Mouse (Mus musculus) hindbrain, embryonic 12.5 days (tissue): ENCODE results near the gene Zfp692. TPM values are rescaled to one million over a fixed set of nuclear protein-coding genes. Genes with fewer than 3 reads are reported as not detected.
A peak's percentile ranks its signal among the peaks of the same experiment; 100 is the strongest.
"Not testable (repeated sequence)": the region's sequence is repeated elsewhere in the genome, so short reads cannot be mapped to it uniquely, and the experiment has no call there.

Experiments
- ATAC-seq: fragments of 200-750 bp; cut with Nextera tagmentation; 2 replicates; pipeline ENCODE4 v1.8.0; 2017; ENCODE audit warnings: moderate TSS enrichment; ENCODE audit not compliant: low FRiP score
- H3K27ac ChIP-seq: fragments of 300-500 bp; sonication (generic); 2 replicates; pipeline ENCODE4 v1.5.1; 2016; ENCODE audit warnings: mild to moderate bottlenecking
- H3K27me3 ChIP-seq: fragments of 300-500 bp; sonication (generic); 2 replicates; pipeline ENCODE4 v1.6.1; 2016; ENCODE audit warnings: mild to moderate bottlenecking
- H3K36me3 ChIP-seq: fragments of 300-500 bp; sonication (generic); 2 replicates; pipeline ENCODE4 v1.6.1; 2016; ENCODE audit warnings: mild to moderate bottlenecking
- H3K4me1 ChIP-seq: fragments of 300-500 bp; sonication (generic); 2 replicates; pipeline ENCODE4 v1.6.1; 2016
- H3K4me2 ChIP-seq: fragments of 300-500 bp; sonication (generic); replicated peaks from 2 replicates; pipeline ENCODE4 v1.6.1; 2016; ENCODE audit warnings: mild to moderate bottlenecking
- H3K4me3 ChIP-seq: fragments of 300-500 bp; sonication (generic); 2 replicates; pipeline ENCODE4 v1.5.1; 2016; ENCODE audit warnings: mild to moderate bottlenecking
- H3K9ac ChIP-seq: fragments of 300-500 bp; sonication (generic); 2 replicates; pipeline ENCODE4 v1.6.1; 2016; ENCODE audit warnings: mild to moderate bottlenecking, moderate library complexity
- H3K9me3 ChIP-seq: fragments of 300-500 bp; sonication (generic); replicated peaks from 2 replicates; pipeline ENCODE4 v1.6.1; 2016; ENCODE audit warnings: mild to moderate bottlenecking
- WGBS: fragments of 180-500 bp; shearing (Covaris S2); methylation state at CpG from one replicate; pipeline ENCODE4 v1.1.7; 2016; 5-methylcytosine and 5-hydroxymethylcytosine counted together
- polyA plus RNA-seq: library from polyadenylated mRNA; unstranded; fragments of >200 nt; fragmentation: Nextera tagmentation; extraction: Ambion mirVana; gene quantifications from 2 replicates; pipeline ENCODE4 v1.2.1, GENCODE M21; 2016

Gene Zfp692
- polyA plus RNA-seq, 1 experiment from 2014 or later: 24.5 TPM

DNA sequence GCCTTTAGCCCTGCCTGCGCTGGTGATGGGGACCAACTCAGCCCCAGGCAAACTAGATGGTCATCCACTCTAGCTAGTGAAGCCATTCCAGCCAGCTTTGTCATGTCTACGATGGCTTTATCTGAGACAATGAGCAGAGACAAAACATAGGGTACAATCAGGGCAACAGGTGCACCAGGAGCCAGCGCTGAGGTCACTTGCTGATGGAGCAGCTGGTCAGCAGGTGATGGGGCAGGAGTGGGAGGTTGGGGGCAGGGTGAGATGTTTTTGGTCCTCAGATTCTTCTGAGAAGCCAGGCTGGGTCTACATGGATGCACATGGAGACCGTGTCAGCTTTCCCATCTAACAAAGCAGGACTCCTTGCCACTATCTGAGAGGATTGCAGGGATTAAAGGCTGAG lies 16.1 kb upstream of the Zfp692 start:
- no peak overlapping the region for H3K9ac ChIP-seq
- no peaks in the 10 kb centered on the region for H3K36me3 ChIP-seq
- H3K4me3 ChIP-seq: no peak overlapping the region
- no peak overlapping the region for H3K4me2 ChIP-seq
- H3K4me1 ChIP-seq: no peaks in the 10 kb centered on the region
- WGBS: 78% methylated on average over 4 of the region's 4 CpGs
- no peaks in the 10 kb centered on the region for H3K27me3 ChIP-seq
- H3K27ac ChIP-seq: no peak overlapping the region
- no peaks in the 10 kb centered on the region for H3K9me3 ChIP-seq
- no peak for ATAC-seq

DNA sequence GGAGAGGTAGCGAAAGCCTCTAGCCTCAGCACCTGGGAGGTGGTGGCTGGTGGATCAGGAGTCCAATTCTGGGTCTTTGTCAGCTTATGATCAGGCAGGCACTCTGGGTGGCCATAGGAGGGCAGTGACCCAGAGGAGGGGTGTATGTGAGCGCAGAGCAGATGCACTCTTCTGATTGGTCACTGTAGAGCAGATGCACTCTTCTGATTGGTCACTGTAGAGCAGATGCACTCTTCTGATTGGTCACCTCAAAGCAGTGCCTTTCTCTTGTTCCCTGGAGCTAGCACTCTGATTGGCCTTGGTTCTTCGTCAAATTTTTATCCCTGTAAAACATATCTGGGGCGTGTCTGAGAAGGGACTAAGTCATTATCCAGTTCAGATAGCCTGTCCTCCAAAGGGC lies 14.1 kb upstream of the Zfp692 start:
- H3K9me3 ChIP-seq: no peaks in the 10 kb centered on the region
- no peak for ATAC-seq
- no peak overlapping the region for H3K4me2 ChIP-seq
- no peaks in the 10 kb centered on the region for H3K36me3 ChIP-seq
- no peaks in the 10 kb centered on the region for H3K27me3 ChIP-seq
- WGBS: 47% methylated on average over 4 of the region's 4 CpGs
- H3K27ac ChIP-seq: no peak overlapping the region
- H3K9ac ChIP-seq: no peak overlapping the region
- no peak overlapping the region for H3K4me3 ChIP-seq
- no peaks in the 10 kb centered on the region for H3K4me1 ChIP-seq

GRCm38 (mm10) chr11:58297396-58297795 lies 9.5 kb upstream of the Zfp692 start:
- WGBS: 48% methylated on average over 6 of the region's 6 CpGs
- H3K27me3 ChIP-seq: no peaks in the 10 kb centered on the region

DNA sequence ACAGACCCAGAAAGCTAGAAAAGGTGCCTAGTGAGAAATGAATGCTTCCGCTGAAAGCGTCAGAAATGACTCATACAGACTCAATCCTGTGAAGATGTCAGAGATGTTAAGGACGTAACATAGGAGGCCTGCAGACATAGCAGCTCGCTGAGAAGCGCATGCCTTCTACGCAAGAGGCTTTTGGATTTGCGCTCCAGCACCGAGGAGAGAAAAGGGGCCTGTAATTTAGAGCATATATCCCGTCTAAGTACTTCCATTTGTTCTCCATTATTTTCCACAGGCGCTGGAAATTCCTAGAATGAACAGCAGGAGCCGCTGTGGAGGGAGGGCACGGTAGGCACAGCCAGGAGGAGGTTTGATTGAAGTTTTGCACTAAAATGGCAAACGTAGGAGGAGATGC lies 5.8 kb upstream of the Zfp692 start:
- peak overlapping the region; percentile 57 for H3K4me3 ChIP-seq
- no peaks in the 10 kb centered on the region for H3K27me3 ChIP-seq
- 13% methylated on average over 13 of the region's 13 CpGs for WGBS
- no peak for ATAC-seq
- peak overlapping the region; percentile 59 for H3K4me2 ChIP-seq
- H3K27ac ChIP-seq: peak overlapping the region; percentile 55
- H3K36me3 ChIP-seq: no peaks in the 10 kb centered on the region
- no peak overlapping the region for H3K9ac ChIP-seq
- H3K9me3 ChIP-seq: no peaks in the 10 kb centered on the region
- peaks cover 6% of the 10 kb centered on the region for H3K4me1 ChIP-seq

More at GRCm38 (mm10) chr11:58297396-58297795, 9.5 kb upstream of the Zfp692 start:
- H3K4me1 ChIP-seq: peaks cover 2% of the 10 kb centered on the region; the same call in 1 of the 2 replicates
- H3K9ac ChIP-seq: no peak overlapping the region
- H3K4me2 ChIP-seq: no peak overlapping the region
- H3K9me3 ChIP-seq: no peaks in the 10 kb centered on the region
- ATAC-seq: no peak
- H3K36me3 ChIP-seq: no peaks in the 10 kb centered on the region
- no peak overlapping the region for H3K27ac ChIP-seq
- H3K4me3 ChIP-seq: no peak overlapping the region

GRCm38 (mm10) chr11:58301837-58302754 lies 4.8 kb upstream of the Zfp692 start:
- Histone ChIP-seq H3K9me3 (no peaks in the 10 kb centered on the region), H3K27ac (peak overlapping the region; percentile 88), H3K36me3 (no peaks in the 10 kb centered on the region), H3K4me3 (peak overlapping the region; percentile 57), H3K27me3 (no peaks in the 10 kb centered on the region), H3K4me1 (peaks cover 10% of the 10 kb centered on the region), H3K9ac (peak overlapping the region; percentile 62), H3K4me2 (peak overlapping the region; percentile 59)
- ATAC-seq: peak; percentile 87
- WGBS: under 1% methylated on average over 36 of the region's 36 CpGs

DNA sequence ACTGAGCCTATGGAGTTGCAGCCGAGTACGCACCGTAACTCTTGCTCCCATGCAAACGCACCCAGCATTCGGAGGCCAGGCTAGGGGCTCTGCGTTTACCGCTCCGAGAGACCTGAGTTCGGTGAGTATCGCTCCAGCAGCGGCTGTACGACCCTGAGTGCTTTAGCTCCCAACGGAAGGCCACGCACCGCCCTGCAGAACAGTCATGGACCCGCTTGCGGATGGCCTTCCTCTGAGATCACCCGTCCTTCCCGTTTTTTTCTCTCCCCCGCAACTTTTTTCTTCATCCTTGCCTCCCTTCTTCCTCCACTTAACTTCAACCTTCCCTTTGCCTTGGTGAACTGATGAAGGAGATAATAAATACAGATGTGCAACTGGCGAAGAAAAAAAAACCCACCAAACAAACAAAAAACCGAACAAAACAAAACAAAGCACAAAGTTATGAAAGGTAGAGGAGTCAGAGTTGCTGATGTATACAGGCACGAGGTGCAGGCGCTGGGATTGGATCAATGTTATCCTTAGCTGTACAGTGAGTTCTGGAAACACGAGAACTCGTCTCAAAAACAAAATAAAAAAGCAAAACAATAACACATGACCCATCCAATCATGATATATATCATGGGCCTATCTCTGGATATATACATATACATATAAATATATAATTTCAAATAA lies 4.0 kb upstream of the Zfp692 start:
- Histone ChIP-seq H3K27ac (peak overlapping the region; percentile 88), H3K9me3 (no peaks in the 10 kb centered on the region), H3K27me3 (0 out of 2 replicates have a peak, but pooled peaks cover 1% of the 10 kb centered on the region), H3K4me1 (peaks cover 18% of the 10 kb centered on the region), H3K4me3 (peak overlapping the region; percentile 57), H3K9ac (peak overlapping the region; percentile 62), H3K4me2 (peak overlapping the region; percentile 59), H3K36me3 (no peaks in the 10 kb centered on the region)
- under 1% methylated on average over 26 of the region's 26 CpGs for WGBS
- ATAC-seq: peak; percentile 46; the same call in 1 of the 2 replicates

DNA sequence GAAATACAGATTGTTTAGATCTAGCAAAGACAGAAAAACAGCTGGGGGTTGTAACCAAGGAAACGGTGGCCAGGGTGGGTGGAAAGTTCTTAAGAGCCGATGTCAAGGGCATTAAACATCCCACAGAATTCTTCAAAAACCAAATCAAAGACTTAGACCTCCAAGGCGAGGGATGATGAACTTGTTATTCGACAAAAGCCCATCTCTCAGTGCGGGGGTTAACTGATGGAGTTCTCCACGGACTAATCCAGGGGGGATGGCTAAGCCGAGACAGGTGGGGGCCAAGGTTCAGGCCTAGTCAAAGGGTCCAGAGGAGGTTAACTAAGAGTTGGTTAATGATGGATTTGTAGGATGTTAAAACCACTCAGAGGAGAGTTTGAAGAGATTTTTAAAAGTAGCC lies 3.3 kb upstream of the Zfp692 start:
- no peaks in the 10 kb centered on the region for H3K9me3 ChIP-seq
- H3K36me3 ChIP-seq: no peaks in the 10 kb centered on the region
- 14% methylated on average over 7 of the region's 7 CpGs for WGBS
- H3K4me2 ChIP-seq: peak overlapping the region; percentile 59
- 0 out of 2 replicates have a peak, but pooled peaks cover 4% of the 10 kb centered on the region for H3K27me3 ChIP-seq
- peaks cover 21% of the 10 kb centered on the region for H3K4me1 ChIP-seq
- H3K9ac ChIP-seq: no peak overlapping the region
- no peak overlapping the region for H3K27ac ChIP-seq
- H3K4me3 ChIP-seq: peak overlapping the region; percentile 20; the same call in 1 of the 2 replicates
- no peak for ATAC-seq

DNA sequence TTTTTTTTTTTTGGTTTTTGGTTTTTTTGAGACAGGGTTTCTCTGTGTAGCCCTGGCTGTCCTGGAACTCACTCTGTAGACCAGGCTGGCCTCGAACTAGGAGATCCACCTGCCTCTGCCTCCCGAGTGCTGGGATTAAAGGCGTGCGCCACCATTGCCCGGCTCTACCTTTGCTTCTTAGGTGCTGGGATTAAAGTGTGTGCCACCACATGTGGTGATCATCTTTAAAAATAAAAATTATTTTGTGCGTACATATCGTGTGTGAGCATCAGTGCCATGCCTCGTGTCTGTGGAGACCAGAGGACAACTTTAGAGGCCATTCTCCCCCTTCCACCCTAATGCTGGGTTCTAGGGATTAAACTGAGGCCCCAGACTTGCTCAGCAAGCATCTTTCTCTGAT lies 1.6 kb upstream of the Zfp692 start:
- not testable (repeated sequence) for H3K27ac ChIP-seq, H3K9me3 ChIP-seq, H3K4me3 ChIP-seq, H3K36me3 ChIP-seq, H3K9ac ChIP-seq, H3K27me3 ChIP-seq, ATAC-seq, H3K4me2 ChIP-seq
- H3K4me1 ChIP-seq: peaks cover 21% of the 10 kb centered on the region
- 94% methylated on average over 8 of the region's 8 CpGs for WGBS

- Histone ChIP-seq H3K4me1 (peaks cover 18% of the 10 kb centered on the region), H3K9me3 (no peaks in the 10 kb centered on the region), H3K9ac (peak overlapping the region; percentile 74), H3K27ac (peak overlapping the region; percentile 71), H3K36me3 (peaks cover 17% of the 10 kb centered on the region), H3K27me3 (0 out of 2 replicates have a peak, but pooled peaks cover 4% of the 10 kb centered on the region), H3K4me2 (peak overlapping the region; percentile 70), H3K4me3 (peak overlapping the region; percentile 45)
- WGBS: under 1% methylated on average over 42 of the region's 42 CpGs
- peak; percentile 71 for ATAC-seq
Measured at GRCm38 (mm10) chr11:58307411-58308080, 677 bp downstream of the Zfp692 start.

DNA sequence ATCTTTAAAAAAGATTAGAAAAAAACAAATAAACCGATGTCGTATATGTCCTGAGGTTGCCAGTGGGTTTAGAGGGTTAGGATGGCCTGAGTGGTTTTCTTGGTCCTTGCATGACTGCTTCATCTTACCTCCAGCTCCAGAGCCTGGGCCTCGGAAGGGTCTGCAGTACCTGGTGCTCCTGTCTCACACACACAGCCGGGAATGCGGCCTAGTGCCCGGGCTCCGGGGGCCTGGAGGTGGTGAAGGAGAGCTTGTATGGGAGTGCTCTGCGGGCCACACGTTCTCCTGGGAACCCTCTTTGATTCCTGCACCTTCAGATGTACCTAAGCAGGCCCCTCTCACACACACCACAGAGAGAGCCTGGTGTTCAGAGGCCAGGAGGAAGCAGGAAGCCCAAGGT lies 1.8 kb downstream of the Zfp692 start:
- H3K27ac ChIP-seq: no peak overlapping the region
- no peak overlapping the region for H3K4me2 ChIP-seq
- H3K4me3 ChIP-seq: no peak overlapping the region
- ATAC-seq: no peak
- H3K9me3 ChIP-seq: no peaks in the 10 kb centered on the region
- H3K36me3 ChIP-seq: peaks cover 17% of the 10 kb centered on the region
- H3K9ac ChIP-seq: no peak overlapping the region
- peaks cover 16% of the 10 kb centered on the region for H3K4me1 ChIP-seq
- 0 out of 2 replicates have a peak, but pooled peaks cover 4% of the 10 kb centered on the region for H3K27me3 ChIP-seq
- WGBS: 95% methylated on average over 9 of the region's 9 CpGs

- Histone ChIP-seq H3K4me3 (no peak overlapping the region), H3K36me3 (peaks cover 50% of the 10 kb centered on the region), H3K4me1 (no peaks in the 10 kb centered on the region), H3K27ac (no peak overlapping the region), H3K27me3 (no peaks in the 10 kb centered on the region), H3K9ac (no peak overlapping the region), H3K9me3 (no peaks in the 10 kb centered on the region), H3K4me2 (no peak overlapping the region)
- no peak for ATAC-seq
- WGBS: 75% methylated on average over 6 of the region's 6 CpGs
Measured at GRCm38 (mm10) chr11:58314069-58314468, 7.2 kb downstream of the Zfp692 start.
